Mouse (Mus musculus): ENCODE data around the gene Hipk2.

Gene Hipk2

GRCm38 (mm10) chr6:38787134-38787533 is 88.8 kb downstream of the Hipk2 start:
- DNase-seq, result no peak

- DNase-seq, result no peak
Measured at GRCm38 (mm10) chr6:38785747-38786146, 90.2 kb downstream of the Hipk2 start.

GRCm38 (mm10) chr6:38779411-38779810 is 96.6 kb downstream of the Hipk2 start:
- no peak for DNase-seq

GRCm38 (mm10) chr6:38778887-38779286 is 97.1 kb downstream of the Hipk2 start:
- no peak for DNase-seq

- DNase-seq, result no peak
Measured at GRCm38 (mm10) chr6:38776000-38776584, 99.9 kb downstream of the Hipk2 start.

- no peak for DNase-seq
Measured at GRCm38 (mm10) chr6:38772836-38773518, 103.0 kb downstream of the Hipk2 start.

GRCm38 (mm10) chr6:38771061-38771667 is 104.8 kb downstream of the Hipk2 start:
- no peak for DNase-seq

- no peak for DNase-seq
Measured at GRCm38 (mm10) chr6:38769627-38770026, 106.3 kb downstream of the Hipk2 start.

GRCm38 (mm10) chr6:38762588-38763265 is 113.2 kb downstream of the Hipk2 start:
- DNase-seq, result no peak

- DNase-seq, result no peak
Measured at GRCm38 (mm10) chr6:38762006-38762405, 114.0 kb downstream of the Hipk2 start.

GRCm38 (mm10) chr6:38760911-38761706 is 114.9 kb downstream of the Hipk2 start:
- no peak for DNase-seq

GRCm38 (mm10) chr6:38759922-38760620 is 115.9 kb downstream of the Hipk2 start:
- DNase-seq, result no peak

- DNase-seq, result peak in 1 of 2 experiments; percentile 4
Measured at GRCm38 (mm10) chr6:38759186-38759585, 116.8 kb downstream of the Hipk2 start.

- no peak for DNase-seq
Measured at GRCm38 (mm10) chr6:38757597-38757996, 118.4 kb downstream of the Hipk2 start.

GRCm38 (mm10) chr6:38756968-38757367 is 119.0 kb downstream of the Hipk2 start:
- DNase-seq, result no peak

GRCm38 (mm10) chr6:38755961-38756360 is 120.0 kb downstream of the Hipk2 start:
- DNase-seq, result no peak

- DNase-seq, result no peak
Measured at GRCm38 (mm10) chr6:38755188-38755587, 120.8 kb downstream of the Hipk2 start.

GRCm38 (mm10) chr6:38753729-38754128 is 122.2 kb downstream of the Hipk2 start:
- no peak for DNase-seq

- DNase-seq, result no peak
Measured at GRCm38 (mm10) chr6:38753025-38753424, 122.9 kb downstream of the Hipk2 start.

GRCm38 (mm10) chr6:38752495-38752894 is 123.5 kb downstream of the Hipk2 start:
- DNase-seq, result no peak

- DNase-seq, result no peak
Measured at GRCm38 (mm10) chr6:38748037-38748436, 127.9 kb downstream of the Hipk2 start.

GRCm38 (mm10) chr6:38743351-38743750 is 132.6 kb downstream of the Hipk2 start:
- no peak for DNase-seq
